Mouse (Mus musculus) B cell, adult 2 months (primary cell): ENCODE results near the gene Dpf3.

Experiments used
- DNase-seq, 2 experiments: peaks; one replicate each; pipeline ENCODE4 v3.0.0; 2022

Gene Dpf3

GRCm38 (mm10) chr12:83405374-83406125 is 82.0 kb downstream of the Dpf3 start:
- no peak for DNase-seq

DNA sequence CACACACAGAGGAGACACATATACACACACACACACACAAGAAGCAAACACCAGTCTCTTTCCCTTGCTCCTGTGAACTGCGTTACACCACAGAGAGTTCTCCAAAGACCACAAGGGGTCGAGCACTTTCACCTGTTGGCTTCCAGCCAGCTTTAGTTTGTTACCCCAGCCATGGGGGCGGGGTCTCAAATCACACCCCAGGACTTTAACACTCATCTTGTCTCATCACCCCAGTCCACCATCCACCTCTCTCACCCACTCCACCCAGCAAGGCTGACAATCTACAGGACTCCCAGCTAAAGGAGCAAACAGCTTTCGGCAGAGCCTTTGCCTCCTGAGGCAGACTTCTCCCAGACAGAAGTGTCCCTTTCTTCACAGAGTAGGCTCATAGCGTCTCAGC is 85.2 kb downstream of the Dpf3 start:
- DNase-seq = no peak

GRCm38 (mm10) chr12:83392011-83392410 is 95.5 kb downstream of the Dpf3 start:
- no peak for DNase-seq

DNA sequence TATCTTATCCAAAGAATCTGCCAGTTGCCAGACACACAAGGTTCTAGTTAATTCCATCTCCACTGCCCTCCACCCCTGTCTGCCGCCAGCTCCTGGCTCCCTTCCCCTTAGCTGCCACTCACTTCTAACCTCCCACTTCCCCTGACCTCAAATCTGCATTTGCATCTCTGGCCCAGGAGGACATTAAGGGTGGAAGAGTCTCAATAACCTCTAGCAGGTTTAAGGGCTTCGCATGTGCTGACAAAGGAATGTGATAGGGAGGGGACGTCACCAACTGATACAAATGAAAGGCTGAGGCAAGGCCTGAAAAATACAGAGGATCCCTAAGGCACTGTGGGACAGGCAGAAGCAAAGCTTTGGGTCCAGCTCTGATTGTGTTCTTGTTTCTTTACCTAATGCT is 100.0 kb downstream of the Dpf3 start:
- no peak for DNase-seq

DNA sequence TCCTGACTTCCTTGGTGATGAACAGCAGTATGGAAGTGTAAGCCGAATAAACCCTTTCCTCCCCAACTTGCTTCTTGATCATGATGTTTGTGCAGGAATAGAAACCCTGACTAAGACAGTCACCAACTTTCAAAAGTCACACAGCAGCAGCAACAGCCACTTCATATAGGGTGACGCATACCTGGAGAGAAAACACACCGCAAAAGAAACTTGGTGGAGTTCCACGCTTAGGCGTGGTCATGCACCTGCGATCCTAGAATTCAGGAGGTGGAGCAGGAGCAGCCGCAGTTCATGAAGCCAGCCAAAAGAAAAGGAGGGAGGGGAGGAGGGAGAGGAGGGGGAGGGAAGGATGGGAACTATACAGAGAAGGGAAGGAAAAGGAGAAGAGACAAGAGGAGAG is 106.4 kb downstream of the Dpf3 start:
- DNase-seq = no peak

- DNase-seq = no peak
These were observed 107.5 kb downstream of the Dpf3 start for GRCm38 (mm10) chr12:83380016-83380415.

DNA sequence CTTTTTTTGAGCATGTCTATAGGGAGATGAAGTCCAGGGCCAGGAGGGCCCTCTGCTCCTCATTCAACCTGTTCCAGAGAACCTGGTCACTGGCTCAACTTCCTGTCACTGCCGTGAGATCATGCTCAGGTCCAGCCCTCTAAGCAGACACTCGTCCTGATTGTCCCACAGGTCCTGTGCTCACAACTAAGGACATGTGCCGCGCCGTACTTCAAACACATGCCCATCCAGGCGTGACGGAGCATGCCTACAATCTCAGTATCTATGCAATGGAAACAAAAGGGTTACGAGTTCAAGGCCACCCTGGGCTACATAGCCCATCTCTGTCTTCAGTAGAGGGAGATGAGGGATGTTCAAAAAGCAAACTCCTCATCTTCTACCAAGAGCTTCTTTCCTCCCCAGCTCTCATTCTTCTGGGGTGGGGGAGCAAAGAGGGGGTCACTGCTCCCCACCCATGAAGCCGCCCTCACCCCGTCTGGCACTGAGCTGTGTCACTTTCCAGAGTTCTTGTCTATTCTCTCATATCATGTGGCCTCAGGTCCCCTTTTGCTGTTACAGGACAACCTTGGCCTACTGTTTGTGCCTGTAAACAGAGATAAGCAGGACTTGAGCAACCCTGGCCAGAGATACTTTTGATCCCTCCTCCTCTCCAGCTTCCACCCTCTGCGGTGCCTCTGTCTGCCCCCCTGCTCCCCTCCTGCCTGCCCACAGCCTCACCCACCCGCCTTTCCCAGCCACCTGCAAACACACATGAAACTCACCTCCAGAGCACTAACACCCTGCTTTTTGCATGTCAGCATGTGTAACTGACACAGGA is 112.3 kb downstream of the Dpf3 start:
- no peak for DNase-seq

DNA sequence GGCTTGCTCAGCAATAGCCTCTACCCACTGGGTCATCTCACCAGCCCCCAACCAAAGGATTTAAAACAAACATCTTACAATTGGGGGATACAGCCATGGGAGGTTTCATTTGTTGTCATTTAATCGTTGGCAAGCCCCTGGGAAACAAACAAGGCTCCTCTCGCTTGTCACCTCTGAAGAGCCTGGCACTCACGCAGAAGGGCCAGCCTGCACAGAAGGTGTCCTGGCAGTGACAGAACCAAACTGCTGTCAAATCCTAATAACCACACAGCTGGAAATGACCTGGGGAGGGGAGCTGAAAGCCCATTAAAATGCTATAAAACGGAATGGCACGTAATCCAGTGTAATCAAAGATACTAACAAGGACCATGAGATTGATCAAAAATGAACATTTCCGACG is 114.4 kb downstream of the Dpf3 start:
- DNase-seq = no peak

- no peak for DNase-seq
These were observed 115.2 kb downstream of the Dpf3 start for GRCm38 (mm10) chr12:83372290-83372689.

GRCm38 (mm10) chr12:83370221-83370620 is 117.3 kb downstream of the Dpf3 start:
- no peak for DNase-seq

GRCm38 (mm10) chr12:83369416-83369815 is 118.1 kb downstream of the Dpf3 start:
- no peak for DNase-seq

GRCm38 (mm10) chr12:83367486-83367885 is 120.0 kb downstream of the Dpf3 start:
- DNase-seq = no peak

DNA sequence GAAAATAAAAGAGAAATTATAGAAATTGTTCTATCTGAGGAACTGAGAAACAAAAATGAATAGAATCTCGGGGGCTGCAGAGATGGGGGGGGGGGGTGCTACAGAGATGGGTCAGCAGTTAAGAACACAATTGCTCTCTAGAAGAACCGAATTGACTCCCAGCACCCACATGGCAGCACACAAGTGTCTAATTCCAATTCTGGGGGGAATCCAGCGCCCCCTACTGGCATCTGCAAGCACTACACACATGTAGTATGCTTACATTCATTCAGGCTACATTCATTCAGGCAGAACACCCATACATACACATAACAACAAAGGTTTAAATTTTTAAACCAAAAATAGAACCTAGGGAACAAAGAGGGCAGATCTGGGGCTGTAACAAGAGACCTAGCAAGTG is 122.7 kb downstream of the Dpf3 start:
- DNase-seq = no peak

- no peak for DNase-seq
These were observed 125.7 kb downstream of the Dpf3 start for GRCm38 (mm10) chr12:83361801-83362200.

DNA sequence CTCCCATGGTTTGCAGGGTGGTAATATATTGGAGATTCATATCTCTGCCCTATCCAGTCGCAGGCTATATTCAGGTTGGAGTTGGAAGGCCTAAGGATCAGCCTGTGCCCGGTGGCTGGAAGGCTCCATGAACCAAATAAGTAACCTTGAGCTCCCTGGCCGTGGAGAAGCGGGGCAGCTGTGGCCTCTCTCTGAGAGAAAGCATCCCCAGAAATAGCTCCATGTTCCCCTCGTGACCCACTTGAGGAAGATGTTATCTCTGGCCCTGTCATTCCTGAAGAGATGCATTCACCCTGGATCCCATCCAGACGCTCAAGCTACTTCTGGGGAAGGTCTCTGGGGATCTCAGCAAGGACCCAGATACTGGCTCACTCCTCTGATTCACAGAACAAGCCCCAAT is 134.9 kb downstream of the Dpf3 start:
- no peak for DNase-seq

DNA sequence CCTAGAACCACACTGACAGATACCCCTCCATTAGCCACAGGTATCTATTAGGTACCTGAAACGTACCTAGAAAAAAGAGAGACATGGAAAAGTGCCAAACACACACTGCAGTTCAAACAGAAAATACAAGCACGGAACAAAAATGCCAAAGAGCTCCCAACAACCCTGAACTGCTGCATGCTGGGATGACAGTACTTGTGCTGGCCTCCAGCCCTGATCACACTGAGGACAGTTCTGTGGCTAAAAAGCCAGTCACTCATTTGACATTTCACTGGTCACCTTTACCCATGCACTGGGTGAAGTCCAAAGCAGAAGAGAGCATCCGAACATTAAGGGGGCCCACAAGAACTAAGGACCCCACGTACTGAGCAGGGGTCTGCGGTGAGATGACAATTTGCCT is 137.8 kb downstream of the Dpf3 start:
- no peak for DNase-seq

GRCm38 (mm10) chr12:83348246-83348645 is 139.3 kb downstream of the Dpf3 start:
- no peak for DNase-seq

DNA sequence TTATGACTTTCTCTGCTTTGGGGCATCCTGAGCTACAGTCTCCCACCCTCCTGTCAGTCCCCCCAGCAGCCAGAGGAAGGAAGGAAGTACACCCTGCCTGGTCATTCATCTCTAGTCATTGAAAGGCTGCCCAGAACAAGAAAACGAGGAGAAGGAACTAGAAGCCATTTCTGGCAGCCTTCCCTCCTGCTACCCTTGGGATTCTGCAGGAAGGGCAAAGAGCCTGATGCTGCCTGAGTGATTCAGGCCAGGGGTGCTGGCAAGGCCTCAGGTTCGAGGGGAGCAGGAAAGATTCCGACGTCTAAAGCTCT is 144.7 kb downstream of the Dpf3 start:
- no peak for DNase-seq

DNA sequence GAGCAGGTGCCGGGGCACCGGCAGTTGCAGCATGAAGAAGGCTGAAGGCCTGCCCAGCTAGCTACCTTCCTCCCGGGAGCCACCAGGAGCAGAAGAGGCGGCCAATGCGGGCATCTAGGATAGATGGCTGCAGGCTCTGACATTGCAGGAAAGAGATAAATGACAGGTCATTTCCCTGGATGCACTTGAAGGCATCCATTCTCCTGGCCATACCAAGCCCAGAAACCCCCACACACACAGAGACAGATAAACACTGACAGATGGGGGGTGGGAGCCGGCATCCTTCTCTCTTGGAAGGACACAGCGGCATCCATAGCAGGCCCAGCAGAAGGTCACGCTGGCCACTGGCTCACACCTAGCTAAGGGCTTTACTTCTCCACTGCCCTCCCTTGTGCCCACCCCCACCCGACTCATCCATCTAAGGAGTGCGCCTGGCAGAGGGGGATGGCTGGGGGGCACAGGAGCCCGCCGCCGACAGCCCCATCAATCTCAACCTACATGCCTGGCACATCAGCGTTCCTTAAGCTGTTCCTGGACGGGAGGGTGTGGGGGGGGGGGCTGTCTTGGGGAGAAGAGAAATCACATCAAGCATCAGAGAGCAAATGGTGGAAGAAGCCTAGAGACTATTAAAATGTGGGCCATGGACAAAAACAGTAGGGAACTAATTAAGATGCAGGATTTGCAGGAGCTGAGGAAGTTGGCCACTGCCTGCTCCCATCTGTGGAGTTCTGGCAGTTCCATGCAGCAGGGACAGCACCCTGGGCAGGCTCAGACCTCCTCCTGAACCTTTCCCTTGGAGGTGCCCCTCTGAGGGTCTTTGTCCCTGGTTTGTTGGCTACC is 145.3 kb downstream of the Dpf3 start:
- DNase-seq = no peak

DNA sequence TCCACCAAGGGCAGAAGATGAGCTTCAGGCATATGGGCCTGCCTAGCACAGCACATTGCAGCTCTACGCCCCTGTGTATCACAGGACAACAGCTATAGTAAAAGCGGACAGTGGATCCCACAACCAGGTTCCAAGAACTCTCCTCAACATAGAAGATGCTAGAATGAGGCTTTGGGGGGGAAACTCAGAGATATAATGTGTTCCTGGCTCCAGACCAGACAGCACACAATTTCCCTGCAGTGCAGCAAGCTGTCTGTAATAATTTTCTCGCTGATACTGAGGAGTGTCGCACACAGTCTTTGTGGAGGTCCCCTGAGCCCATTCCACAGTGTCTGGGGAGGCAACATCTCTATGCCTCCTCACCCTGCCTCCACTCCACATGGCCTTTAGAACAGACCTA is 146.6 kb downstream of the Dpf3 start:
- DNase-seq = no peak

DNA sequence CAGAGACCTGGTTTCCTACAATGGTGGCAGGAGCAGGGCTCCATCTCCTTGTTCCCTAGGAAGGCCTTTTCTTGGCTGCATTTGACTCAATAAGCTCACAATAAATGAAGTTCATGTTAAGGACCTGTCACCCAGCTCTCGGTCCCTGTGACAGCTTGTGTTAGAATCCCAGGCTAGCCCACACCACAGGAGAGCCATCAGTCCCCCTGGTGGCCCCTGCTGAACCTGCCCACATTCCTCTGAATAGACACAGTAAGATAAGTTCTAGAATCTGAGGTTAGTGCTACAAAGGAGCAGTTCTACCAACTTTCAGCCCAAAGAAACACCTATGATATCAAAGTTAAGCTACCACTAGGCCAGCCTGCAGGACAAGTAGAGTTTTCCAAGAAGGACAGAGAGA is 149.2 kb downstream of the Dpf3 start:
- no peak for DNase-seq

DNA sequence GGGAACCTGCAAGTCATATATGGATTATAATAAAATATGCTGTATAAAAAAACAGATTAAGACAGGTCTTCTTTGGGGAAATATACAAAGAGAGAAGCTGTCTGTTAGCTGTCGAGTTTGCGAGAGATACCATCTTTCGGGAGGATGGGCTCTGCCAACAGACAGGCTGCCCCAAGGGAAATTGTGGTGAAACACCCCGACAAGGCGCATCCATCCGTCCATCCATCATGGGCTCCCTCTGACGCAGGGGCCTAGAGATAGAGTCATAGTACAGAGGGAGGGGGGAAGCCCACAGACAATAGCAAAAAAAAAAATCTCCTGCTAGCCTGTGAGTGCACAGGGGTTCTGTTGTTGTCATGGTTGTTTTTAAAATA is 149.8 kb downstream of the Dpf3 start:
- DNase-seq = no peak

GRCm38 (mm10) chr12:83337077-83337775 is 150.3 kb downstream of the Dpf3 start:
- no peak for DNase-seq
